Mouse (Mus musculus) common myeloid progenitor, adult 5-6 weeks (primary cell): Measurements from ENCODE around the gene Jup. TPM values are rescaled to one million over a fixed set of nuclear protein-coding genes. Genes with fewer than 3 reads are reported as not detected.

Source experiments
- ATAC-seq: replicated peaks from 2 replicates; pipeline ENCODE4 v1.8.0; 2016; ENCODE audit warnings: low read depth, mild to moderate bottlenecking, moderate TSS enrichment, inconsistent platforms; ENCODE audit not compliant: poor library complexity, severe bottlenecking
- total RNA-seq: library from RNA; stranded (forward); fragments of 200-1000, 187-1606 nt; gene quantifications from 2 replicates; pipeline ENCODE4 v1.2.3, GENCODE M21; 2017

The Jup gene
- total RNA-seq = 1.9 and 2.5 TPM in 2 replicates

DNA sequence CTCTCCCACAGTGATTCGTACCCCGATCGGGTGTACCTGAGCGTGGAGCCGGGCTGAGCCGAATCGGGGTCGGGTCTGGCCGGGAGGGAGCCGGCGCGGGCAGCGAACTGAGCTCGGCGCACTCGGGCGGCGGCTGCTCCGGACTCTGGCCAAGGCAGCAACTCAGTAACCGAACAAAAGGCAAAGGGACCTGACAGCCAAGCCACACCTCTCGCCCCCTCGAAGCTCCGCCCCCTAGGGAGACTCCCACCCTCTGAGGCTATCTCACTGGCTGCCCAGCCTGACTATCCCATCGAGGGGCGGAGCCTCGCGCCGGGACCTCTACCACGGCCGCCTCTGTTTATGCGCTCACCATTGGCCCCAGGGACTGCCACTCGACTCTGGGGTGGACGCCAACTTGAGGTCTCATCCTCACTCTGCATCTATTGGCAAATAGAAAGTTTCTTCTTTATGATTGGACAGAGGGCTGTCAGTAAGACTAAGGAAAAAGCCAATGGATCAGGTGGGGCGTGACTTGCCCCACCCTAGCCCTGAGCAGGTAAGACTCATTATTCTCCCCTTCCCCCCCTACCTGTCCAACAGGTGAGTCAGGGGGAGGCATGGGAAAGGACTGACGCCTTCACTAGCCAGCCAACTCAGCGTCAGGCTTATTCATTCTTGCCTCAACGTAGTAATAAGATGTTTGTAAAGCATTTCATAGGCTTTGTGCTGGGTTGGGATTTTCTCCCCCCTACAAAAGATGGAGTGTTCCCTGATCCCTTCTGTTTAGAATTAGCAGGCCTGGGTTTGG, at the start of gene Jup:
Gene Jup, minus strand, starts transcription at position 164 of the 790 bp plus-strand sequence.
- ATAC-seq = peak; percentile 91

DNA sequence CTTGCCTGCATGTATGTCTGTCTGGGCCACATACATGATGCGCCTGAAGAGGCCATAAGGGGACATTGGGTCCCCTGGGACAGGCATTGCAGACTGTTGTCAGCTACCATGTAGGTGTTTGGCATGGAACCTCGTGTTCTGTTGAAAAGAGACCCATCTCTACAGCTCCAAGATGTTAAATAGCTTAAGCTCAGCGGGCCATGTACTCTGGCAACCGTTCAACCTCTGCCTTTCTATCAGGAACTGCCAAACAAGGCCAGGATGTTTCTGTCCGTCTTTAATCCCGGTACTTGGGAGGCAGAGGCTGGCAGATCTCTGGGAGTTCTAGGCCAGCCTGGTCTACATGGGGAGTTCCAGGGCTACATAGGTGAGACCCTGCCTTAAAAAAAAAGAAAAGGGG, 45.1 kb upstream of the Jup start:
- ATAC-seq = no peak

DNA sequence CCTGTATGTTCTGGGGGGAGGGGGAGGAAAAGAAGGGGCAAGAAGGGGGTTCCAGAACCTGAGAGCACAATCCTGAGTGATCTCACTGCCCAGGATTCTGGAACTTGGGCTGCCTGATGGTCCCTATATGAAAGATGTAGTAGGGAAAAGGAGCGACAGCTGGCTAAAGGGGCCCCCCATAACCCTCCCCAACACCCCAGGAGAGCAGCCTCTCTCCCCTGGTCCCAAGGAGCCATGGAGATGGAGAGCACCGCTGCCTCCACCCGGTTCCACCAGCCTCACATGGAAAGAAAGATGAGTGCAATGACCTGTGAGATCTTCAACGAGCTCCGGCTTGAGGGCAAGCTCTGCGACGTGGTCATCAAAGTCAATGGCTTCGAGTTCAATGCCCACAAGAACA, 44.2 kb upstream of the Jup start, which contains the start of the genes Nt5c3b and Klhl10:
Gene Nt5c3b, minus strand, starts transcription at position 12 of the 400 bp plus-strand sequence.
Gene Klhl10, plus strand, starts transcription at position 121 of the 400 bp plus-strand sequence.
- ATAC-seq = no peak

DNA sequence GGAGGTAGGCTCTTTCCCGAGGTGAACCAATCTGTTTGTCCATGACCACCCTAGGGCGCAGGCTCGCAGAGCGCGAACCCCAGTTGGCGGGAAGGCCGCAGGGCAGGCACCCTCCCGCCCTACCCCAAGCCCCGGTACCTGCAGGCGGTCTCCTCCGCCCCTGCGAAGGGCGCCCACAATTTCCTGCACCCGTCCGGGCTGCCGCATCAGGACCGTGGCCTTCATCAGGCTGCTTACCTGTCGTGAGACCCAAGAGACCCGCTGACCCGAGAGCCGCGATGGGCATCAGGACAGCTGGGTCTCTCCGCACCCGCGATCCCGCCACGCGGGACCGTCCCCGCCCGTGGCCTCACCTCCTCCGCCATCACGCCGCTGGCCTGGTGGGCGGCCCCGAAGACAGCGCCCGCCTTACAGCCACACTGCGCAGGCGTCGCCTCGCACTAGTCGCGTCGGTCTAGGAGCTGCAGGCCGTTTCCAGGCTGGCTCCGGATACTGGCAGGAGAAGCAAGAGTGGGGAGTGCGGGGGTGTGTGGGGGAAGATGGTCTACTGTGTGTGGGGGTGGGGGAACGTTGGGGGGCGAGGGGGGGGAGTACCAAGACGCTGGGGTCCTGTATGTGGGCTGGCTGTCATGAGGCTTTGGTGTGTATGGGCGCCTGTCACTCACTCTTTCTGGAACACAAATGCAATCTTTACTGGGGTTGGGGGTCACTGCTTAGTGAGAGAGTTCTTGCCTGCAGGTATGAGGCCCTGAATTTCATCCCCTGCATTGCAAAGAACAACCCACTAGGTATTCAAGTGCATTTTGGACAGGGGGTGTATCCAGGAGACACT, 43.3 kb upstream of the Jup start:
- ATAC-seq = peak; percentile 94

DNA sequence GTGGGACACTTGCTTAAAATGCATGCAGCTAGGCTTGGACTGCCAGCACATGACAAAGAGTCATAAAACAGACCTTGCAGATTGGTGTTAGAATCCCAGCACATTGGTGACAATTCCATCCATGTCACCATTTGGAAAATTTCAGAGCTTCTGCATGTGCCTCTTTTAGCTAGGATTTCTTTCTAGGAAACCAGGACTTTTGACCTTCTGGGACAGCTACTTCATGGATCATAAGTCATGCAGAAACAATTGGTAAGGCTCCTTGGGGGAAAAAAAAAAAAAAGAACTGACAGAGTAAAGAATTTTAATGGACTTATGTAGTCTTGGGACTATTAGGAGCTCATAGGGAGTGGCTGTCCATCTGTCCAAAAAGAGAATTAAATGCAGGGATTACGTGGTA, 40.3 kb upstream of the Jup start:
- ATAC-seq = no peak

DNA sequence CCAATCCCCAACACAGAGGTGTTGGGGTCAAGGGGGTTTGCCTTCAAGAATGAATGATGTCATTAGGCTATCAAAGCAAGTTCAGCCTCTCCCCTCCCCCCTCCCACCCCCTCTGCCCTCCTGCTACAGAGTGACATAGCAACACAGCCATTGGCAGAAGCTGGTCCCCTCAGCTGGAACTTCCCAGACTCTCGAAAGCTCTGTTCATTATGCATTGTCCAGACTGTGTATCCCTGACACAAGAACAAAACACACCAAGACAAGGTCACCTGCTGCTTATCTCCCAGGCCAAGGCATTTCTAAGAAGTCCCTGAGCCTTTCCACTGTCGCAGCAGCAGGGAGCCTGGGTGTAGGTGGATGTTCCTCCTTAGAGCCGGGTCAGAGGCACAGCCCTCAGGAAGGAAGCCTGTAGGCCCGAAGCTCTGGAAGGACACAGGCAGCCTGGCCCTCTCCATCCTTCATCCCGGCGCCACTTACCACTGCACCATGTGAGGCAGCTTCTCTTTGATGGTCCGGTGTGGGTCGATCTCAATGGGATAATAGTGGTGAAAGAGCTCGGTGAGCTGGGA, 38.2 kb upstream of the Jup start:
- no peak for ATAC-seq

DNA sequence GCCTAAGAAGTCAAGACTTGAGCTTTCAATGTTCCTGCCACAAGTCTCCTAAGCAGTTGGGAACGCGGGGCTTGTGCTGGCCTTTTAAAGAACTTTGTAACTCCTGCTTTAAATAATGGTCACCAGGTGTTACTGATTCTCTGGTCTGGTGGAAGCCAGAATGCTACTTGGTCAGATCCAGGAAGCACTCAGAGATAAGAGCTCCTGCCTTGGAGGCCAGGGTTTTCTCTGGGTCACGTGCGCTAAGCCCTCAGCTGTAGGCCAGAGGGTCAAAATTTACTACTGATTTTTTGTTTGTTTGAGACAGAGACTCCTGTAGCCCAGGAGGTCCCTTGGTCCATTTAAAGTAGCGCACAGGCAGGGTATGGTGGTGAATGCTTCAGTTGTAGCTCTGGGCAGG, 34.4 kb upstream of the Jup start:
- no peak for ATAC-seq

DNA sequence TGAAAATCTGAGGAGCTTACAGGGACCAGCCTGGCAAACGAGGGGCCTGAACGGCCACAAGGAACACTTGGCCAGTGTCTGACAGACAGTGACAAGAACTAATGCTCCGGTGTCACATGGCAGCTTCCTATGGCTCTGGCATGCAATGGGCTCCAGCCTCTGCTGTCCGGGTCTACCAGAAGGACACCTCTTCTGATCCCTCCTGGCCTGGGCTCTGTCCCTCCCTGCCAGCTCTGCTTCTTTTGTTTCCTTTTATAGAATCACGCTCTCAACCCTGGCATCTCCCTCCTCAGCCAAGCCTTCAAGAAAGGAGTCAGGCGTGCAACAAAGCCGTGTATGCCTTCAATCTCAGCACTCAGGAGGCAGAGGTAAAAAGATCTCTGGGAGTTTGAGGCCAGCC, 32.5 kb upstream of the Jup start:
- ATAC-seq = no peak

DNA sequence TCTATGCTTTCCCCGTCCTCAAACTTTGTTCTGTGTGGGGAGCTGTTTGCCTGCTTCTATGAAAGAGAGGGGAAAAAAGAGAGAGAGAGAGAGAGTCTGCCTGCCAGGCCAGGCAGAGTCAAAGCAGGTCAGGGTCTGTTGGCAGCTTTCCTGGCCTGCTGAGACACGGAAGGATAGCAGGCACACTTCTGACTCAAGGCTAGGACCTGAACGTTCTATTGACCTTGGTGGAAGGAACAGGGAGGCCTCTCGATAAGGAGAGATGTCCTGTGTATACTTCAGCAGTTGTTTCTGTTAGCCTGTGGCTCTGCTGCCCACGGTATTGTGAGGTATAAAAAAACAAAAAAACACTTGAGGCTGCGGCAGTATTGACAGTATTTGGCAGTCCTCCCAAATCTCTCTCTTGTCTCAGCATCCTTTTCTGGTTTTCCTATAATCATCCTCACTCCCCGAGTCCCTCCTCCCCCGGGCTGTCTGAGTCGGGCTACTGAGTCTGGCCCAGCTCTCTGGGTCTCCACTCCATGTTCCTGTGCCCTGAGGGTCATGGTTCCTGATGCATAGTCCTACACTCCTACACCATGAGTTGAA, 31.1 kb upstream of the Jup start:
- no peak for ATAC-seq

DNA sequence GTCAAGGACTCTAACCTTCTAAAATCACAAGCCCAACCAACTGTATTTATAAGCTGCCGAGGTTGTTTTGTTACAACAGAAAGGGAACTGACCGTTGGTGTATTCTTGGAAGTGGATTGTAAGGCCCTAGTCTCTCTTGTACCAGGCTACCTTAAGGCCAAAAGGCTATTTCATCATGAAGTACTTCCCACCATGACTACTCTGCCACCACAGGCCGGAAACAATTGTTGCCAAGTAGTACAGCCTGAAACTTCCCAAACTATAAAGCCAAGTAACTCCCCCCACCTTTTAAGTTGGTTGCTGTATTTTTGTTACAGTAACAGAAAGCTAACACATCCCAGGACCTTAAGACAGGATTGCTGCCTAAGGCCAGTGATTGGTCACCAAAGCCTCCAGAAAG, 29.3 kb upstream of the Jup start:
- no peak for ATAC-seq

DNA sequence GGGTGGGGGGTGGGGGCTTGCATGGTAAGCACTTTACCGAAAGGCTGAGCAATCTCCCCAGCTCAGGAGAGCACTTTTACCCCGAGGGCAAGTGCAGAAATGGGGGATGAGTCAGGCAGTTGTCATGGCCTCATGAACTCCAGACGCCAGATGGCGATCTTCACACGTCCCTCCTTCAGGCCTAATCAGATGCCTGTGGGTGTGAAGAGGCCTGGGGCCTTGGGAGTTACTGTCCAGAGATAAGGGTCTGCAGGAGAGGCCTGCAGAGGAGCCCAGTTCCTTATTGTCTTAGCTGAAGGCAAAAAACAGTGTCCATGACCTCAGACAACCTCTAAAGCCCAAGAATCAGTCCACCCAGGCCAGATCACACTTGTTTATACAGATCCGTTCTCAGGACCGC, 28.3 kb upstream of the Jup start:
- ATAC-seq = peak; percentile 73

DNA sequence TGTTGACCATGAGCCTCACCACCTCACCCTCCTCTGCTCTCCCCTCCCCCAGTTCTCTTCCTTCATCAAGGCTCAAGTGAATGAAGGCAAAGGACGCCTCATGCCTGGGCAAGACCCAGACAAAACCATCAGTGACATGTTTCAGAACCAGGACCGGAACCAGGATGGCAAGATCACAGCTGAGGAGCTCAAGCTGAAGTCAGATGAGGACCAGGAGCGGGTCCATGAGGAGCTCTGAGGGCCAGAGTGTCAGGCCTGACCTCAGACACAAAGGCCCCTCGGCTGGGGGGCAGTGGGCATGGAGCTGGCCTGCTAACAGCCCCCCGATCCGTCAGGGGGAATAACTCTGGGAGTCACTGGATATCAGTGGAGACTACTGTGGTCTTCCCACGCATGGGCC, 26.3 kb upstream of the Jup start:
- ATAC-seq = no peak

DNA sequence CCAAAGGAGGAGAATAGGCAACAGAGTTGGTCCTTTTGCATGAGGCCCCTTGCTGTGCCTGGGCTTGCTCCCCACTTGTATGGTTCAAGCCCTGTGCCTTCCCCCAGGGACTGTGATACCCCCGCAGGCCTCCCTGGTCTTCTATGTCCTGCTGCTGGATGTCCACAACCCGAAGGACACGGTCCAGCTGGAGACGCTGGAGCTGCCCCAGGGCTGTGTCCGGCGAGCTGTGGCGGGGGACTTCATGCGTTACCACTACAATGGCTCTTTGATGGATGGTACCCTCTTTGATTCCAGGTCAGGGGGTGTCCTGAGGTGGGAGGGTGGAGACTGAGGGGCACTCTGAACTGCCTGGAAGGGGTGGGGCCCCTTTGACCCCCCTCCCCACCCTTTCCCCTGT, 24.0 kb upstream of the Jup start:
- no peak for ATAC-seq

DNA sequence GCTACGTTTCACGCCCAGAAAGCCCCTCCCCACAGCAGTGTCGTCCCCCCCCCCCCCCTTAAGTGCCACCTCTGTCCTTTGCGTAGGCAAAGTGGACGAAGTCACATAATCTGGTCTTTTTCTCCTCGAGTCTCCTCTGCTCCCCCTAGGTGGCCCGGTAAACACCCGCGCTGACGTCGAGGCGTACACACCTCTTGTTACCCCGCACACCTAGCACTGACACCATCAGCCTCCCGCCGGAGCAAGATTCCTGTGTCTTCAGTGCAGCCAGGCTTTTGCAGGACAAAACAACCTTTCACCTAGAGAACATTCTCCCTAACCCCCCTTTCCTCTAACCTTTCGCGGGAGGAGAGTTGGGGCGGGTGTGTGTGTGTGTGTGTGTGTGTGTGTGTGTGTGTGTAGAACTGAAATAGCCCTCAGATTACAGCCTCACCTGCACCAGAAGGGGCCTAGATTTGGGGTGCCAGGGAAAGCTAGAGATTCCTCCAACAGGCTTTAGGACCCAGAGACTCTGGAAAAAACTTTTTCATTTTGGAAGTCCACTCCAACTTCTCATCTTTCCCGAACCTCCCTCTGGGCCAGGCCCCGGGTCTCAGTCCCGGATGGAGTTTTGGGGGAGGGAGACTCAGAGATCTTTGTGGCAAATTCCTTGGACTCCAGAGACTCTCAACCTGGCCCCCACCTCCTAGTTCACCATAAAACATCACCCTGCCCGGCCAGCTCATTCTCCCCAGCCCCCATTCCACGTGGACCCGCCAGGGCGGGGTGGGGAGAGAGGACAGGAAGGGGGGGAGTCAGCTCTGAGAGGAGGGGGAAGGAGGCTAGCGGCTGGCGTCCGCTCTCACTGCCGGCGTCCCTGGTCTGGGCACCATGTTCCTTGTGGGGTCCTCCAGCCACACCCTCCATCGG, 17.6 kb upstream of the Jup start, which contains the start of gene Fkbp10:
Gene Fkbp10, plus strand, starts transcription at position 784 of the 909 bp plus-strand sequence.
- ATAC-seq = no peak

DNA sequence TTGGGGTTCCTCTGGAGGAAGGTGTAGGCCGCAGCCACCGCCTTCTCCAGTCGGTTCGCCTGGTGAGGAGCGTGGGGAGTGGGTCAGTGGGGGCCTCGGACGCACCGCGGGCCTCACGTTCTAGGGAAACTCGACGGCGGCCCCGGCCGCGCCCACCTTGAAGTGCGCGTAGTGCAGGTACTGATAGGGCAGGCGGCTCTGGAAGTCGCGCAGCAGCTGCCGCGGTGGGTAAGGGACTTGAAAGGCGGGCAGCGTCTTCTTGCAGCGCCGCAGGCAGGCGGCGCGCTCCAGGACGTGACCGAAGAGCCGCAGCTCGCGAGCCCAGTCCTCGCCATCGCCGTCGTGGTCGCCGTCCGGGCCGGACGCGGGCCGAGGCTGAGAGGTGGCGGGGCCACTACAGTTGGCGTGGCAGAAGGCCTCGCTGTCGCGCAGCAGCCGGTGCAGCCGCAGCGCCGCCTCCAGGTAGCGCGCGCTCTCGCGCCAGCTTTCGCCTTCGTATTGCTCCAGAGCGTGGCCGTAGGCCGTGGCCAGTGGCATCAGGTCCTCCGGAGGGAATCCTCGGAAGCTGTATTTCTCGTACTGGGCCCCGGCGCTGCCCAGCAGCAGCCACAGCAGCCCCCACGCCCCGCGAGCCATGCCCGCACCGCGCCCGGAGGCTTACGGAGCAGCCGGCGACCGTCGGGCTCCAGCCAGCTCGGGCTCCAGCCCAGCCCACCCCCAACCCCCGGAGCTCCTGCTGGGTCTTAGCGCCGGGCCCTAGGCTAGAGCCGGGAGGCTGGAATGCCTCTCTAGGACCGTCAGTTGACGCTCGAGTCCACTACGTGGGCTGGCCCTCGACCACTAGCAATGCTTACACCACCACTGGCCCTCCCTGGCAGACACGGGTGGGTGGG, 16.7 kb upstream of the Jup start, which contains the start of gene P3h4:
Gene P3h4, minus strand, starts transcription at position 816 of the 893 bp plus-strand sequence.
- peak; percentile 61 for ATAC-seq

DNA sequence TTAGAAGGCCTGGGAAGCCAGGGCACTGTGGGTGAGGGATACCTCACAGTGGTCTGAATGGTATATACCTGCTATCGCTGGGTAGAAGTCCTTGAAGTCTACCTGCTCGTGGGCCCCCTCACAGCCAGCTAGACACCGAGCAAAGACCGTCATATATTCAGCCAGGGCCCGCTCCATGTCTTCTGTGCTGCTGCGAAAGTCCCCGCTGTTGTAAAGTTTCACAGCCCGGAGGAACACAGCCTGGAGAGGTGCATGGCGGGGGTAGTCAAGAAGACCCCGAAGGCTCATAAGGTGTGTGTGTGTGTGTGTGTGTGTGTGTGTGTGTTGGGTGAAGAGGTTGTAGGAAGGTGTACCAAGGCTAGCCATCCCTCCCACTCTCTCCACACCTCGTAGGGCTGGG, 16.0 kb upstream of the Jup start:
- no peak for ATAC-seq

DNA sequence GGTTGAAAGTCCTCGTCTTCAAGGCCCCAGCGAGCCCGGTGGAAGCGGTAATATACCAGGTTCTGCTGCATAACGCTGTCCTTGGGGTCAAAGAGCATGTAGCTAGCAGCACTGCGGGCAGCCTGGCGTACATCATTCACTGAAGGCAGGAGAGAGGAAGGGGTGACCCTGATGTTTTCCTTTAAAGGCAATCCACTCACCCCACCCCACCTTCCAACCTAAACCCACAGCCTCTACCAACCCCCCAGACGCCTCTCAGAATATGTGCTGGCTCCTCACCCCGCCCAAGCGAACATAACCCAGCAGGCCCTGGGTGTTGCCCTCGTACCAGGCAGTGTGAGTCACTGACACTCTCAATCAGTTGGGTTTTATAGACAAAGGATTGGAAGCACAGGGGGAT, 14.2 kb upstream of the Jup start:
- no peak for ATAC-seq

DNA sequence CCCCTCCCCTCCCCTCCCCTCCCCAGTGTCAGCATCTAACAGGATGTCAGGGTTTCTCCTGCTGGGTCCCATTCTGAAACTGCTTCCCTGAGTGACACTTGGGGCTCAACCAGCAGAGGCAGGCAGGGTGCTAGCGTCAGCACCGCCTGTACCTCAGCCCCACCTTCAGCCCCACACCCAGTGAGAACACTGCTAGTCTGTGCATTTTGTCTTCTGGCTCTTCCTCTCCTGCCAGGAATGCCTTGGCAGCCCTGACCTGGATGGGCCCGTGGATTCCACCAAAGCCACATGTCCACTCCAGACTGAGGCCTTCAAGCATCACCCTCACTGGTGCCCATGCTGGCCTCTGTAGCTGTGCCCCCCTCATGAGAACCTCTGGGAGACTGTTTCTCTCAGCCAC, 12.1 kb upstream of the Jup start:
- no peak for ATAC-seq
